Mouse (Mus musculus) right cerebral cortex, postnatal 4 days (tissue): Measurements from ENCODE around the gene Lingo1.

Source experiments
- DNase-seq: peaks from one replicate; pipeline ENCODE4 v3.0.0-alpha.2; 2022

The Lingo1 gene

DNA sequence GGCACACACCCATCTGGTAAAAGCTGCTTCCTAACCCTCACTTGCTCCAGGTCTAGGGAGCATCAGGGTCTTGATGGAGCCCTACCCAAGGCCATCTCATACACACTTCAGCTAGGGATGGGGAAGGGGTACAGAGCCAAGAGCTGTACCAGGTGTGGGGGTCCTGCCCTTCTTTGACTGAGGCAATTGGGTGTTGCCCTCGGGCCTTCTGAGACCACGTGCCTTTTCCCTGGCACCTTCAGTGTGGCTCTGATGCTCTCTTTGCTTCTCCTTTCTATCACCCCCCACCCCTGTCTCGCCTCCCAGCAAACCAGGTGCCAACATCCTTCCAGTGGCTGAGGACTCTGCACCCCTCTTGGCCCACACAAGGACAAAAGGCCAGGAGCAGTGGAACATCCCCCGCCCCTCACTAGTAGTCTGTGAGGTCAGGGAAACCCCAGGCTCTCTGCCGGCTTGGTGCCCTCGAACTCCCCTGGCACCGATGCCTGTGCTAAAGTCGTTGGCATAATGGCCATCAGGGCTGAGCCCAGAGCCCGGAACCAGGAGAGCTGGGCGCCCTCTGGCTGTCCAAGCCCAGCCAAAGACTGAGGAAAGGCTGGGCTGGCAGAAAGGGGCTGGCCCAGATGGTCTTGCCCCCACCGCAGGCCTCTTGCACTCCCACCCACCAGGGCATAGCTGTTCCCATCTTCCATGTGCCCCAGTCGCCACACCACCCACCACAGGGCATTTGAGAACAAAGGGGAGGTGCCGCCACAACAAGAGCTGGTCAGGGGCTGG lies 162.6 kb downstream of the Lingo1 start:
- DNase-seq: peak; percentile 52

DNA sequence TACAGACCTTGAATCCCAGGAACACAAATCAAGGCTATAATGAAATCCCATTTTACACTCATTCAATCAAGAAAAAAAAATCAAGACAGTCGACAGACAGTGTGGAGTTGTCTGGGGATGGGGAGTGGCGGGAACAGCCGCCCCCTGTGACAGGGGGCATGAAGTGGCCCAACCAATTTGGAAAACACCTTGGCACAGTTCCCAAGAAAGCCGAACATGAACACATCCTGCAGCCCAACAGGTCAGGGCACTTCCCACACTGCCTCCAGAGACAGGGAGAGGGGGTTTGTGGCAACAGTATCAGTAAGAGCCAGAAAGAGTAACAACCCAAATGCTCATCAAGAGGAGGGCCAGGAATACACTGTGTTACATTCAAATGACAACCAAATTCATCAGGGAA lies 165.3 kb downstream of the Lingo1 start:
- DNase-seq: no peak

DNA sequence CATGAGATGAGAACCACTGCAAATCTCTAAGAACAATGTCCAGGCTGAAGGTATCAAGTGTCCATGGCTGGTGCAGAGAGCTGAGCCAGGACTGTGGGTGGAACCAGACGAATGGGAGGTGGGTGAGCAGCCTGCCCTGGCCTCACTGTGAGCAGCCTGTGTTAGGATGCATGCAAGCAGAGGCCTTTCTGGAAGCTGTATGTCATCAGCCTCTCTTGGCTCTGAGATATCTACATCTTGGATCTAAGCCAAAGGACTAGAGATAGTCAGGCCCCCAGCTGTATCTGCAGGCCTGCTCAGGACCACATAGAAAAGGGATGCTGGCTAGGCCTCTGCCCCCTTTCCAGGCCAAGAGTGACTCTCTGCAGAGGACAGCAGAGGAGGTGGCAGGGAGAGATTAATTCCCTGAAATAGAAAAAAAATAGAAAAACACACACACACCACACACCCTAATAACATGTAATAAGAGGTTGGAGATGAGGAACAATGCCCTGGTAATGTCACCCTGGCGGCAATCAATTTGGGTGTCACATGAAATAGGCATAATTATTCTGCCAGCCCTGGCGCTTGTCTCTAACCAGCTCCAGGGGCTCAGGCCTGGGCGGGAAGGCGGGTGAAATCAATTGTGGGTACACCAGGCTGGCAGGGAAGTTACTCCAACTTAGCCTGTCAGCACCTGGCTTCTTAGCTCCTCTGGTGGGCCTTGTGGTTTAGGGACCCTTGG lies 166.4 kb downstream of the Lingo1 start:
- no peak for DNase-seq

DNA sequence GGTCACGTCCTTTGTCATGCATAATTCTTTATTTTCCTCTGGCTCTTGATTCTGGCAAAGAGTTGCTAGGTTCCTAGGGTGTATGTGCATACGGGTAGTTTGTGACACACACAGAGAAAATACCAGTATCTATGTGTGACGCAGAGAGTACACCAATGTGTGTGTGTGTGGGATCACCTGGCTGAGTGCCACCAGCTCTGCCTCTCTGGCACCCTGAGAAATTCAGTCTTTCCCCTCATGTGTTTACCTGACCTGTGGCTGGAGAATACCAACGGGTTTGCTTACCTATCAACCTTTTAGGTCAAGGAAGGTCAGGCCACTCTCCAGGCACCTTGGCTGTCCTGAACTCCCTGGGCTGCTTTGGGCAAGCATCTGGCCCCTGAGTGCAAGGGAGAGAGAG lies 169.0 kb downstream of the Lingo1 start:
- DNase-seq: no peak

DNA sequence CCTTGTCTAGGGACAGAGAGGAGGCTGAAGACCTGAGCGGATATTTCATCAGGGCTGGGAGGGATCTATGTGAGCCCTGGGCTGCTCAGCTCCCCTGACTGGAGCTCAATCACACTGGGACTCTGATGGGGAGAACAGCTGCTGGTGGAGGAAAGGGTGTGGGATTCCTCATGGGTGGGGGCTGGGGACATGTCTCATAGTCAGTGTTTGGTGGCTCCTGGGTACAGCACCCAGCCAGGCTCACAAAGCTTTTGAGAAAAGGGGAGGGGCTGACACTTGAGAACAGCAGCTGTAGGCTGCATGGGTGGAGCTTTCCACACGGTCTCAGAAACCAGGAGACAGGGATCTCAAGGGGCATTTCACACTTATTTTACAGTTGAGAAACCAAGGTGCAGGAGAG lies 171.3 kb downstream of the Lingo1 start:
- no peak for DNase-seq

DNA sequence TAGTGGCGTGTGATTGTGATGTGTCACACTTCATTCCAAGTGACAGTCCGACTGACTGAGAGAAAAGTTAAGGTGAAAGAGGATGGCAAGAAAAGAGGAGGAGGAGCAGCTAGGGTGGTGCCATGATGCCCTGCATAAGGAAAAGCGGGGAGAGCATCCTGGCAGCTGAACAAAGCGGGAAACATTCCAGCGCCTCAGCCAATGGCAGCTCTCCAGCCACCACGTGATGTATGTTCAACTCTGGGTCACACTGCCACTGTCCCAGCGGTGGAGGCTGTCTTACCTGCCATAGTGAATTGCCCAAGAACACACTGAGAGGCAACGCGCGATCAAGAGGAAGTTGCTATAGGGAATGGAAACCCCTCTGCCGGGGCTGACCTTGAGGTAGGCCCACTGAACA lies 172.9 kb downstream of the Lingo1 start:
- no peak for DNase-seq

DNA sequence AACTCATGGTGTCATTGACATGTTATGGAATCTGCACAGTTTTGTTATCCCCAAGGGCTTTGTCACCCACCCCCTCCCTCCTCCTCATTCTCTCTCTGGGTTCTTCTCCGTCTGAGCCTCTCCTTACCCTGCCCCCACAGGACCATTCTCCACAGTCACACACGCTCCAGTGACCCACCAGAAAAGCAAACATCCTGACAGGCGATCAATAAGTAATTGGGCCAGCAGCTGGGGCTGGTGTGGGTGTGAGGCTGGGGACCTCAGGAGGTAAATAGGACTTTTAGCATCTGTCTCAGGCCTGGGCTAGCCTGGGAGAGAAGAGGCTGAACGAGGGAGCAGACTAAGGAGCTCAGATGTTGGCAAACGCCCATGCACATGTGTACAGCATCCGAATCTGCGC lies 173.5 kb downstream of the Lingo1 start:
- DNase-seq: no peak

DNA sequence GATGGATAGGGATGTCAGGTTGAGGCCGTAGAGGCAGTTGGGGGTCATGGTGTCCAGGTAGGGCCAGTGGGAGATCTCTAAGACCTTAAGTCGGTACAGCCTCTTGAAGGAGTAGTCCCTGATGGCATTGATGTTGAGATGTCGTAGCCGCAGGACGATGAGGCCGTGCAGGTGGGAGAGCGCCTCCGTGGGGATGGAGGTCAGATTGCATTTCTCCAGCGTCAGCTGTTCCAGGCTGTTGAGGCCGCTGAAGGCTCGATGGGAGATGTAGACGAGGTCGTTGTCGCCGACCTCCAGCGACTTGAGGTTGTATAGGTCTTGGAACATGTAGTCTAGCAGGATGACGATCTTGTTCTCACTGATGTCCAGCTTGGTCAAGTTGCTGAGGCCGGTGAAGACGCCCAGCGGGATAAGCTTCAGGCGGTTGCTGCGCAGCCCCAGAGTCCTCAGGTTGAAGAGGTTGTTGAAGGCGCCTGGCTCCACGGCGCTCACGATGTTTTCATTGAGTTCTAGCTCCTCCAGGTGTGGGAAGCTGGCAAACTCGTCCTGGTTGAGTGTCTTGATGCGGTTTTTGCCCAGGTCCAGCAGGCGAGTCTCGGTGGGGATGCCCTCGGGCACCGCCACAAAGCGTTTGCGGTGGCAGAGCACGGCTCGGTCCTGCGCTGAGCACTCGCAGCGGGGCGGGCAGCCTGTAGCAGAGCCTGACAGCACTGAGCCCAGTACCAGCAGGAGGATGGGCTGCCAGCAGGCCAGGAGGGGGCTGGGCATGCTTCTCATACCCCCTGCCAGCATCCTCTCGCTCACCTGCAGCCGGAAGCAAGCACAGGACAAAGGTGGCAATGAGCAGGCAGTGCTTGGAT lies 175.5 kb downstream of the Lingo1 start:
- DNase-seq: no peak

DNA sequence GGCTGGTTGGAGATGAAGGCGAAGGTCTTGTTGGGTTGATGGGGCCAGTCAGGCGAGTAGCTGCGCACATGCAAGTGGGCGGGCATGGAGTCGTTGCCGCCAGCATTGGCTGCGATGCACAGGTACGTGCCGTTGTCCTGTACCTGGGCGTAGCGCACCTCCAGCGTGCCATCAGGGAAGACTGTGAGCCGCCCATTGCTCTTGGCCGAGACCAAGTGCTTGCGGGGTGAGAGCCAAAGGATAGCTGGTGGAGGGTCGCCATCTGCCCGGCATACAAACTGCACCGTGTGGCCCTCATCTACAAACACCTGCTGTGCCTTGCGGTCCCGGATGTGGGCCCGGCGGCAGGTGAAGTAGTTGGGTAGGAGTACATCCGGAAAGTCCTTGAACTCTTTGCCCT lies 176.6 kb downstream of the Lingo1 start:
- DNase-seq: no peak

DNA sequence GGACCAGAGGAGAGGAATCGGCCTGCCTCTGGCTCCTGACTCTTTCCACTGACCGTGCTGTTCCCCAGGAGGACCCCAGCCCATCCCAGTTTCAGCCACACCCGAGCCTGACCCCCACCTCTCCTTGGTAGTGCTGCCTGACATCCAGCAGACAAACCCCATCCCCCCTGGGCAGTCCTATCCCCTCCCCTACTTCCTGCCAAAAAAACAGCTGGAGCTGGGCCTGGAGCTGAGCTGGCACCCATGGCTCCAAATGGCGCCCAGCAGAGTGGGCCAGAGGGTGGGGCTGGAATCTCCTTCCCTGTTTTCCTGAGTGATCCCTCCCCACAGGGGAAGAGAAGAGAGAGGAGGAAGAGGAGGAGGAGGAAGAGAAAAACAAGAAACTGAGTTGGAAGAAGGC lies 177.6 kb downstream of the Lingo1 start:
- no peak for DNase-seq

DNA sequence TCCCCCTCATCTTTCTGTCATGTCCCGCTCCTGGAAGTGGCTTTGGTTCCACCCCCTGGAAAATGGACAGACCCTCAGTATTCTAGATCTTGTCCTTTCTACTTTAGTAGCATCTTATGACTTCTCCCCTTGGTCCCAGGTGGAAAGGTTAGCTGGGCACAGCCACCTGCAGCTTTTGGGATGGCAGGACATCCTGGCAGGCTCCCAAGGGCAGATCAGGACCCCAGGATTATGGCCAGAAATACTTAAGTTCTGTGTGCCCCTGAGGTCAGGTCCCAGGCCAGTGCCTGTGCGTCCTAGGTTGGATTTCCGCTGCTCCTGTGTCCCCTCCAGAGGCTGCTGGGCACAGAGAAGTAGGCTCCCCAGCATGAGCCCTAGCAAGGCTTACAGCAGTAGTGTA lies 180.2 kb downstream of the Lingo1 start:
- no peak for DNase-seq

DNA sequence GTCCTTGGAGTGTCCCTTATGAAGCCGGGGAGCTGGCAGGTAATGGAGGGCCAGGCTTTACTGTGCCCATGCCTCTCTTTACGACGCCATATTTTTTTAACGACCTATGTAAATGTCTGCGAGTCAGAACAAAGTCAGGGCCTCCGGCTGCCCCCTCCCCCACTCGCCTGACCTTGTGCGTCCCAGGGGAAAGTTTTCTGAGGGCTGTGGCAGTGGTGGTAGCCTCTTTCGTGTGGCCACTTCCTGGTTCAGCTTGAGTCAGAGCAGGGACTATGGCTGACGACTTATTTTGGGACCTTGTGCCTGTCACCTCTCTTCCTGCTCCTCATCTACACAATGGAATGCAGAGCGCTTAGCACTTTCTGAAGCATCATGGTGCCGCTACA lies 183.5 kb downstream of the Lingo1 start:
- DNase-seq: no peak

DNA sequence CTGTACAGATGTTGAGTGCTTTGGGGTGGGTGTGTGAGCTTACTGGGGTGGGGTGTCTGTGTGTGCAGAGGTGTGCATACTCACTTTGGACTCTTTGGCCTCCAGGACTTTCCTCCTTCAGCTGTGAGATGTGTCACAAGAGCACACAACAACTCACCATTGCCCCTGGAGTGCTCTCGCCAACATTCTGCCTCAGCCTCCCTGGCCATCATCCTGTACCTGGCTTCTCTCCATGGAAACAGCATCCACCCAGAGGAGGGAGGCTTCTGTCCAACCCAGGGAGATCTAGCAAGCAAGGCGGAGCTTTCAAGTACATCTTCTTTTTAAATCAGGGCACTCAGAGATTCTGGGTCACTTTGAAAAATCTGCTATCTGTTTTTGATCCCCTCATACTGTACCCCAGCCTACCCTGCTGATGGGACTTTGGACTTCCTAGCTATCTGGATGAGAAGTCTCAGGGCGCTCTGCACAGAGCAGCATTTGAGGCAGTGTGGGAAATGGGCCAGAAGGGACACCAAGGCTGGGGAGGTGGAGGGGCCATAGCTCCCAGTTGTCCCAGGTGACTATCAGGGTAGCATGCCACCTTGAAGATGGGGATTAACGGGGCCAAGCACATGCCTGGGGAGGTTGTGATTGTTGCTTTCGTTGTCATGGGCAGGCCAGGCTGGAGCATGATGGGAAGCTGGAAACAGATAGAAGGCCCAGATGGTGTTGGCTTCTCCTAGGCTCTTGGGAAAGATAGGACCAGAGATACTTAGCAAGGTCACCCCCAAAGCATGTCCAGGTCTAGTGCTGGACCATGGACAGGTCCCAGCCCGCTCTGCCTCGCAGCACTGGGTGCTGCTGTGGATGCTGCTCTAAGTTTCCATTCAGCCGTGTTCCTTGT lies 184.1 kb downstream of the Lingo1 start:
- DNase-seq: no peak

DNA sequence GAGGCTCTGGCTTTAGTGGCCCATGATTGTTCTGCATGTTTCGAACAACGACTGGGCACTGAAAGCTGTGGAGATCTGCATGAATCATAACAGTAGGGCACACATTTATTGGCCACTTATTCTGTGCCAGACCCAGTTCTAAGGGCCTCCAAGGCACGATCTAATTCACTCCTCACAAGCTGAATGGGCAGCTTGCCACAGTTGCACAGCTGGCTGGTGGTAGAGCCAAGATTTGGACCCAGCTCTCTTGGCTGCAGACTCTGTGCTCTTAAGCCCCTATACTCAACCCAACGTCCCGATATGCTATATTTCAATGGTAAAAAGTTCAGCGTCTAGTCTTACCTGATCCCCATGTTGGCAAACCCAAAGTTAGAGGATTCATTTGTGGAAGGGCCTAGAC lies 185.3 kb downstream of the Lingo1 start:
- DNase-seq: no peak

DNA sequence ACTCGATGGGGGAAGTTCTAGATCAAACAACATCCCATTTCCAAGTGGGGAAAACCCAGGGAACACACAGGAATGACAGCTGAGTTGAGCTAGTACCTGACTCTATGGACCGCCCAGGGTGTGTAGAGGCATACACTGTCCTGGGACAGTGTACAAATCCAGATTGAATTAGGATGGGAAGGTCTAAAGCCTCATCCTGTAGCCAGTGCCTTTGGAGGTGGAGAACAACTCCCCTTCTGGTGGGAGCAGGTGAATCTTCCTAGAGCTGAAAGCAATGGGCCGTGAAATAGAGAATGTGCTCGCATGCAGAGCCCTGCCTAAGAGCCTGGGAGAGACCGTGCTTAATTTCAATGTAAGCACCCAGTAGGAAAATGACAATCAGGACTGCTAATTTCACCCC lies 185.8 kb downstream of the Lingo1 start:
- DNase-seq: no peak

DNA sequence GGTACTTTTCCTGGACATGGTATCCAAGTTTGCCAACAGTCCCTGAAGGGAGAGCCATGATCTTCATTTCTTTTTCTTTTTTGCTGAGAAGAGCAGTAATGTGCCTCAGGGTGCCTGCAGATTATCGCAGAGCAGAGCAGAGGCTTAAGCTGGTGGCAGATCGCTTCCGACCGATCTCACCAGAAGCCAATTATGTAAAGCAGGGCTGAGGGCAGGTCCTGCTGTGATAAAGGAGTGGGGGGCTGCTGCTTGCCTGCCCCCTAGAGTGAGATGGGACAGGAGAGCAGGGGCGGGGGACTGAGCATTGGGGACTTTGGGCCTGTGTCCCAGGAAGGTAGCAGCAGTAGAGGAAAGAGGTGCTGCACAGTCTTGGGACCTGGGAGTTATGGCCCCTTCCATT lies 186.8 kb downstream of the Lingo1 start:
- no peak for DNase-seq

DNA sequence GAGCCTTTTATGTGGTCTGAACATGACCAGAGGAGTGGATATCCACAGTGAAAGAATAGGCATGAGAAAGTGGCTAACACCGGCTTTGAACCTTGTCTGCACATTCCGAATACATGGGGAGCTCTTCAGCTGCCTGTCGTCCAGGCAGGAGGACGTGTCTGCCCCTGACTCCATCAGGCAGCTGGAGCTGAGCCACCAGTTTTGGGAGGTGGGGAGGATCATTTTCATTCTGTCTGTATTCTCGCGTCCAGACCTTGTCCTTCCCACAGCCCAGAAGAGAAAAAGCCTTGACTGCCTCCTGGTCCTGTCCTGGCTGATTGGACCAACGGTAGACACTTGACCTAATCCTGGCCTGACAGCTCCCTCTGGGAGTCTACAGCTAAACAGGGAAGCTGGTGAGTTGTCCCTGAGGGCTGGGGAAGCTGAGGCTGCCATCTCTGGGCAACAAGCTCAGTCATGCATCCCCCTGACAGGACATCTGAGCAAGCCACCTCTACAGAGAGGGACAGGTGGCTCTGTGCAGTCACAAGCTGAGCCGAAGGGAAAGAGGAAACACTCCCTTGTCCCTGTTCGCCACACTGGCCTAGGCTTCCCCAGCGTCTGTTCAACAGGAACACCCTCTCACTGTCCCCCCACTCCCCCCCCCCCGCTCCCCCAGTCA lies 187.4 kb downstream of the Lingo1 start:
- DNase-seq: no peak

DNA sequence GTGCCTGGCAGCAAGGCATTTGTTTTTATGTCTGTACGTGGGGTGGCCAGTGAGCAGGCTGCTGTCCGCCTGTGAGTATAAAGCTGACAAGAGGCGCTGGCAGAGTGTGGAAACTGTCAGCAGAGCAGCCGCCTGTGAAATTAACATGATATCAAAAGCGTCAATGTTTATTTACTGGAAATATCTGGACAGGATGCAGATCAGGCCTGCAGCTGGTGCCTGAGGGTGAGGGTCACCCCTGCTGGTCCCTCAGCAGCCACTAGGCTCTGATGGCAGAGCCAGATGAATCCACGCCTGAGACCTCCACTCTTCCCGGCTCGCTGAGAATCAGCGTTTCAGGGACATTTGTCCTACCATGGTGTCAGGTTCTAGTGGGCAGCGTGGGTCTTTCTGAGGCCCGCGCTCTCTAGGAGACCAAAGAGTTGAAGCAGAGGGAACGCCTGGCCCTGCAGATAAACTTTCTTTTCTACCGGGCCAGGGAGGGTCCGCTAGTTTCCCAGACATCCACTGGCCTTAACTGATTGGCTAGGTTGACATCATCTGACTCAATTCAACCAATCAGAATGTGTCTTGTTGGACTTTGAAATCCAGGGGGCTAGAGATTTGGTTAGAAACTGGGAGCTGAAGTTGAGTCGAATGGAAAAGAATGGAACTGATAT lies 190.1 kb downstream of the Lingo1 start:
- DNase-seq: no peak

DNA sequence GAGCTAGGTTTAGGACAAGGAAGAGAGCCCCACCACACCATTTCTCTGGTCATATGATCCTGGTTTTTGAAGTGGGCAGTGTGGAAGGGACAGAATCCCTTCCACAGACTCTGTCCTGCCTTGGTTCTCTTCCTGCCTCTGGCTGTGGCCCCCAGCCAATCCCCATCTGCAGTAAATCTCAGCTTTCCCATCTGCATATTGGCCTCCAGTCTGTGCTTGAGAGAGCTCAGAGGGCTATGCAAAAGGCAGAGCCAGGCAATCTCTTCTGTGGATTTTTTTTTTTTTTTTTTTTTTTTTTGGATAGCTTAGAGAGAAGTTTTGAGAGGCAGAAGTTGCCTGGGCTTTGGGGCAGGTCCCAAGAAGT lies 190.8 kb downstream of the Lingo1 start:
- DNase-seq: no peak

DNA sequence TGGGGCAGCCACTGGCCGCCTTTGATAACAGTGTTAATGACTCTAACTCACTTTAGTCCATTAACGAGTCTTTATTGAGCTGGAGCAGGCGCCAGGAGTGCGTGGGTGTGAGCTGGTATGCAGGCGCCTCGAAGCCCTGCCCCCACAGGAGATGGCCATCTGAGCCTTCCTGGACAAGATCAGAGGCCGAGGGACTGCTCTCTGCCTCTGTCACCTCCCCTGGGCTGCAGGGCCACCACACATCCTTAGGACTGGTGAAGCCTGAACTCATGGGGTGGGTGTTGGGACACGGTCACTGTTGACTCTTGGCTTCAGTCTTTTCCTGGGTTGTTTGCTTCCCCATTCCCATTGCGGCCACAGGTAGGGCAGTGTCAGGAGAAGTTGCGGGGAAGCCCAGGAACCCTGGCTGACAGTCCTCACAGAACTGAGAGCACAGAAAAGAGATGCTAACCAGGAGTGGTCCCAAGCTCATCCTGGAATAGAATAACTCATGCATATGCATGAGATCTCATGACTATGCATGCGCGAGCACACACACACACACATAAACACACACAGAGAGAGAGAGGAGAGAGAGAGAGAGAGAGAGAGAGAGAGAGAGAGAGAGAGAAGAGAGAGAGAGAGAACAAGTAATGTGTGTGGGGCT lies 191.3 kb downstream of the Lingo1 start:
- no peak for DNase-seq

DNA sequence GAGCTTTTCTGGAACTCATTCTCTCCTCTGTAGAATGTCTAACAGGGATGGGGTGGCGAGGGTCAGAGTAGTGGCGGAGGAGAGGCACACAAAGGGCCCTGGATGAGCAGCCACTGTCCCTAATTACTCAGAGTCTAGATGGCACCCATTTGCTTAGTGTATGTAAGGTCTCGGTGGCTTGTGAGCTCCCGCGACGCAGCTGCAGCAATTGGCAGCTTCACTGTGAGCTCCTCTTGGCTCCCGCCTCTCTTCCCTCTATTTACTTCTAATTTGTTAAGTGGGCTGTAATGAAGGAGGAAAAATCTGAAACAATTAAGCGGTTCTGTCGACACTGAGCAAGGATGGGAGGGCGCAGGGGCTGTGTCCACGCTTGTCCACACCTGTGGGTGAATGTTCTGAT lies 195.6 kb downstream of the Lingo1 start:
- no peak for DNase-seq
